Mouse (Mus musculus) stomach, postnatal 0 days (tissue): ENCODE results near the gene Ptpn1.

Experiments used
- CTCF ChIP-seq: IDR thresholded peaks from 2 replicates; pipeline ENCODE4 v1.5.1; 2016; ENCODE audit warnings: antibody characterized with exemption, low read depth, mild to moderate bottlenecking, moderate library complexity
- EP300 ChIP-seq: optimal IDR thresholded peaks from 2 replicates; pipeline ENCODE3; 2016; ENCODE audit warnings: antibody characterized with exemption

- no peak for TF ChIP-seq CTCF
- no peak for TF ChIP-seq EP300
These were observed 8.8 kb downstream of the Ptpn1 start for GRCm38 (mm10) chr2:167940636-167941035.
